Mouse (Mus musculus): ENCODE results near the gene Scn2b.

Gene Scn2b

GRCm38 (mm10) chr9:45117741-45118431 is at the start of gene Scn2b:
TSS of gene Scn2b (plus strand) at chr9:45117782.
- no peak for DNase-seq (ENCODE audit: low spot score)

GRCm38 (mm10) chr9:45071800-45072199 is 45.8 kb upstream of the Scn2b start:
- DNase-seq (ENCODE audit: low spot score) = no peak

GRCm38 (mm10) chr9:45077859-45078258 is 39.7 kb upstream of the Scn2b start:
- DNase-seq (ENCODE audit: low spot score) = no peak

- DNase-seq (ENCODE audit: low spot score) = no peak
Observed at GRCm38 (mm10) chr9:45079011-45079410, 38.6 kb upstream of the Scn2b start, which contains the start of gene Jaml. TSS of gene Jaml (plus strand) at chr9:45079183.

- no peak for DNase-seq (ENCODE audit: low spot score)
Observed at GRCm38 (mm10) chr9:45083132-45083531, 34.5 kb upstream of the Scn2b start.

- DNase-seq (ENCODE audit: low spot score) = no peak
Observed at GRCm38 (mm10) chr9:45084556-45084955, 33.0 kb upstream of the Scn2b start.

- no peak for DNase-seq (ENCODE audit: low spot score)
Observed at GRCm38 (mm10) chr9:45085741-45086690, 31.6 kb upstream of the Scn2b start.

- DNase-seq (ENCODE audit: low spot score) = no peak
Observed at GRCm38 (mm10) chr9:45088040-45088439, 29.5 kb upstream of the Scn2b start.

GRCm38 (mm10) chr9:45090811-45091210 is 26.8 kb upstream of the Scn2b start:
- no peak for DNase-seq (ENCODE audit: low spot score)

GRCm38 (mm10) chr9:45092641-45093040 is 24.9 kb upstream of the Scn2b start:
- DNase-seq (ENCODE audit: low spot score) = no peak

- DNase-seq (ENCODE audit: low spot score) = no peak
Observed at GRCm38 (mm10) chr9:45095149-45095937, 22.2 kb upstream of the Scn2b start.

- no peak for DNase-seq (ENCODE audit: low spot score)
Observed at GRCm38 (mm10) chr9:45097877-45098276, 19.7 kb upstream of the Scn2b start.

- no peak for DNase-seq (ENCODE audit: low spot score)
Observed at GRCm38 (mm10) chr9:45098426-45098825, 19.2 kb upstream of the Scn2b start.

GRCm38 (mm10) chr9:45102528-45102927 is 15.1 kb upstream of the Scn2b start:
- no peak for DNase-seq (ENCODE audit: low spot score)

GRCm38 (mm10) chr9:45103211-45103979 is 14.2 kb upstream of the Scn2b start:
- no peak for DNase-seq (ENCODE audit: low spot score)

GRCm38 (mm10) chr9:45105596-45106374 is 11.8 kb upstream of the Scn2b start:
- no peak for DNase-seq (ENCODE audit: low spot score)

- DNase-seq (ENCODE audit: low spot score) = no peak
Observed at GRCm38 (mm10) chr9:45115706-45116105, 1.9 kb upstream of the Scn2b start.

GRCm38 (mm10) chr9:45116819-45117218 is 763 bp upstream of the Scn2b start:
- DNase-seq (ENCODE audit: low spot score) = no peak

GRCm38 (mm10) chr9:45118552-45118951 is 970 bp downstream of the Scn2b start:
- DNase-seq (ENCODE audit: low spot score) = no peak

- DNase-seq (ENCODE audit: low spot score) = no peak
Observed at GRCm38 (mm10) chr9:45119316-45119953, 1.9 kb downstream of the Scn2b start.
